Mouse (Mus musculus): ENCODE data around the gene Flvcr1. TPM values are rescaled to one million over a fixed set of nuclear protein-coding genes. Genes with fewer than 3 reads are reported as not detected.

Flvcr1 gene
- total RNA-seq, 2 experiments from 2014 or later, result 25.1 to 27.0 TPM

Other genes starting within 250 kb of the Flvcr1 start
- gene Rps6kc1, start 114.4 kb downstream of the Flvcr1 start, total RNA-seq (2014; fragmentation: Nextera tagmentation), result 5.1 and 6.7 TPM in 2 replicates
- 9.4 and 16.0 TPM in 2 replicates for gene Rps6kc1, start 114.4 kb downstream of the Flvcr1 start, total RNA-seq (2017)
- 27.0 and 34.8 TPM in 2 replicates for gene Angel2, start 101.0 kb downstream of the Flvcr1 start, total RNA-seq (2014; fragmentation: Nextera tagmentation)
- 29.4 and 49.4 TPM in 2 replicates for gene Angel2, start 101.0 kb downstream of the Flvcr1 start, total RNA-seq (2017)
- 0.64 TPM in 1 of 2 replicates, not detected in the other for gene Vash2, start 46.9 kb downstream of the Flvcr1 start, total RNA-seq (2014; fragmentation: Nextera tagmentation)
- 0.21 TPM in 1 of 2 replicates, not detected in the other for gene Vash2, start 46.9 kb downstream of the Flvcr1 start, total RNA-seq (2017)
- not detected in 2 replicates for gene Spata45, start 10.5 kb upstream of the Flvcr1 start, total RNA-seq (2014; fragmentation: Nextera tagmentation)
- gene Spata45, start 10.5 kb upstream of the Flvcr1 start, total RNA-seq (2017), result not detected in 2 replicates
- gene Tatdn3, start 36.8 kb upstream of the Flvcr1 start, total RNA-seq (2014; fragmentation: Nextera tagmentation), result 4.0 and 21.4 TPM in 2 replicates
- 9.3 and 12.5 TPM in 2 replicates for gene Tatdn3, start 36.8 kb upstream of the Flvcr1 start, total RNA-seq (2017)
- 11.1 and 12.6 TPM in 2 replicates for gene Nsl1, start 36.9 kb upstream of the Flvcr1 start, total RNA-seq (2014; fragmentation: Nextera tagmentation)
- 14.1 and 17.6 TPM in 2 replicates for gene Nsl1, start 36.9 kb upstream of the Flvcr1 start, total RNA-seq (2017)
- gene Batf3, start 71.7 kb upstream of the Flvcr1 start, total RNA-seq (2014; fragmentation: Nextera tagmentation), result not detected in 2 replicates
- not detected in 2 replicates for gene Batf3, start 71.7 kb upstream of the Flvcr1 start, total RNA-seq (2017)
- gene Fam71a, start 138.7 kb upstream of the Flvcr1 start, total RNA-seq (2014; fragmentation: Nextera tagmentation), result not detected in 2 replicates
- 0.17 and 1.1 TPM in 2 replicates for gene Fam71a, start 138.7 kb upstream of the Flvcr1 start, total RNA-seq (2017)
- not detected in 2 replicates for gene Atf3, start 191.9 kb upstream of the Flvcr1 start, total RNA-seq (2014; fragmentation: Nextera tagmentation)
- 8.7 and 12.8 TPM in 2 replicates for gene Atf3, start 191.9 kb upstream of the Flvcr1 start, total RNA-seq (2017)